Mouse (Mus musculus) kidney, postnatal 36 days (tissue): ENCODE measurements around the gene Ykt6.
"Not testable (repeated sequence)": the region's sequence is repeated elsewhere in the genome, so short reads cannot be mapped to it uniquely, and the experiment has no call there.

Source experiments
- DNase-seq, 2 experiments: peaks; one replicate each; pipeline ENCODE4 v3.0.0; 2021 to 2022; ENCODE audit warnings: mixed read lengths in 2 of 2

The Ykt6 gene

DNA sequence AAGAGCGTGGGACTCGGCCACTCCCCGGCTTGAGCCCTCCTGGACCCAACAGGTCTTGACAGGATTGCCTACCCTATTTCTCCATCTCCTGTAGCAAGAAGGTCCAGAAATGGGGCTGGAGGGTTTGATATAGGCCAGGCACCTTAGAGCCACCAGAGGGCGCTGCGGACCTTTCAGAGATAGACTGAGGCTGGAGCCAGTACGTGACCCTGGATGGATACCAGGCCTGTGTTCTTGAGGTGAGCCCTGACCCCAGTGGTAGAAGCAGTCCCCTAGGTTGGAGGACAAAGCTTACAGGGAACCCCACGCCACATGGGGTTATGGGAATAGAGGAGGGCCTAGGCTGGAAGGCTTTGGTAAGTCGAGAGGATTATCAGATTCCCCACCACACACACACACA, 40.5 kb downstream of the Ykt6 start:
- DNase-seq = peak; percentile 86 to 95

DNA sequence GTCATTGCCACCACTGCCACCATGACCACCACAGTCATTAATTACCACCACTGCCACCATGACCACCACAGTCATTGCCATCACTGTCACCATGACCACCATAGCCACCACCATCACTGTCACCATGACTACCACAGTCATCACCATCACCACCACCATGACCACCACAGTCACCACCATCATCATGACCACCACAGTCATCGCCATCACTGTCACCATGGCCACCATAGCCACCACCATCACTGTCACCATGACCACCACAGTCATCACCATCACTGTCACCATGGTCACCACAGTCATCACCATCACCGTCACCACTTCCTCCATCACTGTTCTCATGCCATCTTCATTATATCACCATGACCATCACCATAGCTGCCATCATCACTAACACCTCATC, 43.0 kb downstream of the Ykt6 start:
- no peak for DNase-seq

DNA sequence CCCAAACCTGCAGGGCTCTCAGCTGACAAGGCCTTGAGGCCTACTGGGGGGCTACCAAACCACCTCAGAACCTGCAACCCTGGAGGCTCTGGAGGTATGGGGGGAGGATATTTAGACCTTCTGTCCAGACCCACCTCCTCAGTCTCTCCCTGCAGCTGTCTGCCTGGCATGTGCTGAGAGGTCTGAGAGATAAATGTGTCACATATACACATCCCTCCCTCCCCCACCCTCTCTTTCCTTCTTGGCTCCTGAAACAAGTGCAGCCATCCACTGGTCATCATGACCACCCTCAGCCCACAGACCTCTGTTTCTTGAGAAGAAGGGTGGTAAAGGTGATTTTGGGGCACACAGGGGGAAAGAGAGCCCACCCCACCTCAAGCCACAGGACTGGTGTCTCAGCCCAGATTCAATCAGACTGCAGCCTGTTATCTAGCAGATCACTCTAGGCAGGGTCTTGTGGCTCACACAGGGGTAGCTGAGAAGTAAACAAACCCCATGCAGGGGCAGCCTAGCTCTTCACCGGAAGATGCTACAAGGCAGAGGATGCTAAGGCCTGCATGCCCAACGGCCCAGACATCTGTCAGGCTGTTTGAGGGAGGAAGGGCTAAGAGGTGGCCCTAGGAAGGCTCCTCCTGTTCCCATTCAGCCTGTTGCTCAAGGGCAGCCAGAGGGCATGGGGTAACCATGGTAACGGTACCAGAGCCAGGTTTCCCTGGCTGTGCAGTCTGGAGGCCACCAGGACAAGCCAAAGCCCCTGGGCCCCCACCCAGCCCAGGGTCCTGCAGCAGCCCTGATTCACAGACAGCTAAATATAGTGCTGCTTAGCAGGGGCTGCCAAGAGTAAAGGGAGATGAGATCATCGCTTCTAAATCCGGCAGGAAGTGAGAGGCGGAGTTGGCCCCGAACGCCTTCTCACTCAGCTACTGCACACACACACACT, 44.6 kb downstream of the Ykt6 start:
- peak; percentile 78 to 87 for DNase-seq

DNA sequence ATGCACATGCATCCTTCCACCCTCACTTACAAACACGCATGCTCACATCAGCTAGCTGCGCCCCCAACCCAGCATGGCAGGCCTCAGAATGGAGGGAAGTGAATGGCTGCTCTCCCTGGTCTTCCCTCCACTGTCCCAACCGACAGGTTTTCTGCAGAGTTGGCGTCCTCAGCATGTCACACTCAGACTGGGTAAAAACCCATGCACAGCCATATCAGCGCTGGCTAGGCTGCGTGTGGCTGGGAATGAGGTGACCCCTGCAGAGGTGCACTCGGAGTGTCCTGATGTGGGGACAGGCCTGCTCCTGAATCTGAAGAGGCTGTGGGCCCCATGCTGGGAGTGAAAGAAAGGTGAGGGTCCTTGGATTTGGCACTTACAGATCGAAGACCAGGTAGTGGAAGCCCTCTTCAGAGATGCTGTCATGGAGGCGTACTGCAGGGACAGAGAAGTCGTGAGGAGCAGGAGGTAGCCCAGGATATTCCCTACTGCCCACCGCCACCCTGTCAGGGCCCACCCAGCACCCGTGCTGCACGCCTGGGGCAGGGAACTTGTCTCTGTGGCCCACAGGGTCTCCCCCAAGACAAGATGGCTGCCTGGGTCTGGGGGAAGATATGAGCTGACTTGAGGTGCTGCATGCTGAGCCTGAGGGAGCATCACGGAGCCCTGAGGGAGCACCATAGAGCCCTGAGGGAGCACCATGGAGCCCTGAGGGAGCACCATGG, 45.6 kb downstream of the Ykt6 start:
- DNase-seq = no peak

DNA sequence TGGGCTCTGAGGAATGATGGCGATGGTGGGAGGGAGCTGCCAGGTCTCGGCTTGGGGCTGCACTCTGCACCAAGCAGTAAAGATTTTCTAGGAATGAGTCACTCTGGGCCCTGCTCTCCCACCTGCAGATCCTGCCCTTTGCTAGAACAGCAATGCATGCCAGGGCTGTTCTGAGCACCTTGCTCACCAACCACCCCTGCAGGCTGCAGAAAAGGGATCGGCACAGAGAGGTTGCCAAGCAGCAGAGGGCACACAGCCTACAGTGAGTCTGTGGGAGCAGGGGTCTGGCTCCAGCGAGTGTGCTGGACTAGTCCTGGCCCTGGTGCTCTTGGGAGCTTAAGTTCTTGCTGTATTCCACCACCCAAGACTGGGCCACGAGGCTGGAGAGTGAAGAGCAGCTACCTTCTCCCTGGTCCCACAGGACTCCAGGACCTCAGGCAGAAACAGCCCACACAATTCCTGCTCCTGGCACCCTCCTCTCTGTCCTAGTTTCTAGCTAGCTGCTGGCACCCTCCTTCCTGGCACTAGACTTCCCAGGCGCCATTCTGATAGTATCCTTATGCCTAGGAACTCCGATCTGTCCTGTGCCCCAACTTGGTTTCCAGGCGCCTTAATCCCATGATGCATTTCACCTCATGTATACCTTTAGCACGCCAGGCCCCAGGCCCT, 46.6 kb downstream of the Ykt6 start:
- no peak for DNase-seq

DNA sequence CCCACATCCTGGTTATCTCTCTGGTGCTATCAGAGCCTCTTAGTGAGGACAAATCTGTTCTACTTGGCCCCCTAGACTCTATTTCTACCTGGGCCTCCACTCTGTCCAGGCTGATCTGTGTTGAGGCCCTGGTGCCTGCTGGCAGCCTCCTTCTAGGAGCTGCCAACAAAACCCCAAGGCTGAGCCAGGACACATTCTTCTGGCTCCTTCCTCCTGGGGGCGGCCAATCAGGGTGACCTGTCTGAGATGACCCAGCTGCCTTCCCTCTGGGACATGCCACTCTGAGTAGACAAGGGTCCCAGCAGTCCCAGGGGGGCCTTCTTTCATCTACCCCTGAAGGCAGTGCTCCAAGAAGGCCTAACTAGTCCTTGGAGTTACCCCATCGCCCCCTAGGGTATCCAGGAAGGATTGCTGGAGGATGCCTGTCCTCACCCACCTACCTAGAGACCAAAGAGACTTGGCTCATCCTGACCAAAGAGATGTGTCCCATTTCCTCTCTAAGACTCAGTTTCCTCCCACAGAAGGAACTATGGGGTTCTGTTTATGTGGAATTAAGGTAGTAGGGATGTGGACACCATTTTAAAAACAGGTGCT, 47.6 kb downstream of the Ykt6 start:
- peak in 1 of 2 experiments; percentile 9 for DNase-seq

DNA sequence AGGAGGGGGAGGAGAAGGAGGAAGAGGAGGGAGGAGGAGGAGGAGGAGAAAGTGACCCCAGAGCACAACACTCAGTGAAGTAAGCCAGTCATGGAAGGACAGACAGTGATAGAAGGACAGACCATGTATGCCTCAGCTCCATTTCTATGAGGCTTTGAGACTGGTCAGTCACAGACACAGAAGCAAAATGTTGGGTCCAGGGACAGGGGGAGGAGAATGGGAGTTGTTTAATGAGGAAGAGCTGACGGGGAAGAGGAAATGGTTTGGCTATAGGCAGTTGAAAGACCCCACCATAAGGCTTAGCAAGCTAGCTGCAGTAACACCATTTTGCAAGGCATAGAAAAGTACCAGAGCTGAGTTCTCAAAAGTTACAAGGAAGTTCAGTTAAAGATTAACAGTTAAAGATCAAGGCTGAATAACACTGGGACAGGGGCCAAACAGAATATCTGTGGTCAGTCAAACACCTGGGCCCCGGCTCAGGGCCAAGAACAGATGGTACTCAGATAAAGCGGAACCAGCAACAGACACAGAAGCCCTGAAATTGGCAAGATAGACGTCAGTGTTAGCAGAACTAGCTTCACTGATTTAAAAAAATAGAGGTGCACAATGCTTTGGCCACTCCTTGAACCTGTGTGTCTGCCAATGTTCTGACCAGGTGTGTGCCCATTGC, 50.0 kb downstream of the Ykt6 start:
- not testable (repeated sequence) for DNase-seq

DNA sequence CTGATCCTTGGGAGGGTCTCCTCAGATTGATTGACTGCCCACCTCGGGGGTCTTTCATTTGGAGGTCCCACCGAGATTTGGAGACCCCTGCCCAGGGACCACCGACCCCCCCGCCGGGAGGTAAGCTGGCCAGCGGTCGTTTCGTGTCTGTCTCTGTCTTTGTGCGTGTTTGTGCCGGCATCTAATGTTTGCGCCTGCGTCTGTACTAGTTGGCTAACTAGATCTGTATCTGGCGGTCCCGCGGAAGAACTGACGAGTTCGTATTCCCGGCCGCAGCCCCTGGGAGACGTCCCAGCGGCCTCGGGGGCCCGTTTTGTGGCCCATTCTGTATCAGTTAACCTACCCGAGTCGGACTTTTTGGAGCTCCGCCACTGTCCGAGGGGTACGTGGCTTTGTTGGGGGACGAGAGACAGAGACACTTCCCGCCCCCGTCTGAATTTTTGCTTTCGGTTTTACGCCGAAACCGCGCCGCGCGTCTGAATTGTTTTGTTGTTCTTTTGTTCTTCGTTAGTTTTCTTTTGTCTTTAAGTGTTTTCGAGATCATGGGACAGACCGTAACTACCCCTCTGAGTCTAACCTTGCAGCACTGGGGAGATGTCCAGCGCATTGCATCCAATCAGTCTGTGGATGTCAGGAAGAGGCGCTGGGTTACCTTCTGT, 51.0 kb downstream of the Ykt6 start:
- not testable (repeated sequence) for DNase-seq

DNA sequence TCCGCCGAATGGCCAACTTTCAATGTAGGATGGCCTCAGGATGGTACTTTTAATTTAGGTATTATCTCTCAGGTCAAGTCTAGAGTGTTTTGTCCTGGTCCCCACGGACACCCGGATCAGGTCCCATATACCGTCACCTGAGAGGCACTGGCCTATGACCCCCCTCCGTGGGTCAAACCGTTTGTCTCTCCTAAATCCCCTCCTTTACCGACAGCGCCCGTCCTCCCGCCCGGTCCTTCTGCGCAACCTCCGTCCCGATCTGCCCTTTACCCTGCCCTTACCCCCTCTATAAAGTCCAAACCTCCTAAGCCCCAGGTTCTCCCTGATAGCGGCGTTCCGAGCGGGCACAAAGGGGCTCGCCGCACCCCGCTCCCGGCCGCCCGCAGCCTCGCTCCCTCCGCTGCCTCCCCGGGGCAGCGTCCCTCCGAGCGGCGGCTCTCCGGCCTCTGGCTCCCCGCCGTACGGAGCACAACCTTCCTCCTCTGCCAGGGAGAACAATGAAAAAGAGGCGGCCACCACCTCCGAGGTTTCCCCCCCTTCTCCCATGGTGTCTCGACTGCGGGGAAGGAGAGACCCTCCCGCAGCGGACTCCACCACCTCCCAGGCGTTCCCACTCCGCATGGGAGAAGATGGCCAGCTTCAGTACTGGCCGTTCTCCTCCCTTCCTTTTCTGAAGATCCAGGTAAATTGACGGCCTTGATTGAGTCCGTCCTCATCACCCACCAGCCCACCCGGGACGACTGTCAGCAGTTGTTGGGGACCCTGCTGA, 51.7 kb downstream of the Ykt6 start:
- DNase-seq = peak; percentile 21 to 30

DNA sequence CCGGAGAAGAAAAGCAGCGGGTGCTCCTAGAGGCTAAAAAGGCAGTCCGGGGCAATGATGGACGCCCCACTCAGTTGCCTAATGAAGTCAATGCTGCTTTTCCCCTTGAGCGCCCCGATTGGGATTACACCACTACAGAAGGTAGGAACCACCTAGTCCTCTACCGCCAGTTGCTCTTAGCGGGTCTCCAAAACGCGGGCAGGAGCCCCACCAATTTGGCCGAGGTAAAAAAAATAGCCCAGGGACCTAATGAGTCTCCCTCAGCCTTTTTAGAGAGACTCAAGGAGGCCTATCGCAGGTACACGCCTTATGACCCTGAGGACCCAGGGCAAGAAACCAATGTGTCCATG, 52.3 kb downstream of the Ykt6 start:
- not testable (repeated sequence) for DNase-seq

DNA sequence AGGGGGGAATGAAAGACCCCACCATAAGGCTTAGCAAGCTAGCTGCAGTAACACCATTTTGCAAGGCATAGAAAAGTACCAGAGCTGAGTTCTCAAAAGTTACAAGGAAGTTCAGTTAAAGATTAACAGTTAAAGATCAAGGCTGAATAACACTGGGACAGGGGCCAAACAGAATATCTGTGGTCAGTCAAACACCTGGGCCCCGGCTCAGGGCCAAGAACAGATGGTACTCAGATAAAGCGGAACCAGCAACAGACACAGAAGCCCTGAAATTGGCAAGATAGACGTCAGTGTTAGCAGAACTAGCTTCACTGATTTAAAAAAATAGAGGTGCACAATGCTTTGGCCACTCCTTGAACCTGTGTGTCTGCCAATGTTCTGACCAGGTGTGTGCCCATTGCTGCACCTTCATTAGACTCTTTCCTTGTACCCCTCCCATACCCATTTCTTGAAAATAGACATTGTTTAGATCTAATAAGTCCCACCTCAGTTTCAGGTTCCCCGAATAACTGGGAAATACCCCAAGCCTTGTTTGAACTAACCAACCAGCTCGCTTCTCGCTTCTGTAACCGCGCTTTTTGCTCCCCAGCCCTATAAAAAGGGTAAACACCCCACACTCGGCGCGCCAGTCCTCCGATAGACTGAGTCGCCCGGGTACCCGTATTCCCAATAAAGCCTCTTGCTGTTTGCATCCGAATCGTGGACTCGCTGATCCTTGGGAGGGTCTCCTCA, 55.4 kb downstream of the Ykt6 start:
- DNase-seq = not testable (repeated sequence)

DNA sequence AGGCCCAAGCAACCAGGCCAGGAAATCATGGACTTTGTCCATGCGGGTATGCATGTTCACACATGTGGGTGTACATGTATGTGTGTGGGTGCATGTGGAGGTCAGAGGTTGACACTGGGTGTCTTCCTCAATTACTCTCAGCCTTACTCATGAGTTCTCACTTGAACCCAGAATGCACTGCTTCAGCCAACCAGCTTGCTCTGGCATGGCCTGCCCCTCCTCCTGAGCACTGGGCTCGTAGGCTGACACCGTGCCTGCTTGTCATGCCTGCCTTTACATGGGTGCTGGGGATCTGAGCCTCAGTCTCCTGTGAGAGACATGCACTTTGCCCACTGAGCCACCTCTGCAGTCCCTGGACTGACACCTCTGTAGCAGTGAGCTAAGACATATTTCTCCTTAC, 56.4 kb downstream of the Ykt6 start:
- no peak for DNase-seq

DNA sequence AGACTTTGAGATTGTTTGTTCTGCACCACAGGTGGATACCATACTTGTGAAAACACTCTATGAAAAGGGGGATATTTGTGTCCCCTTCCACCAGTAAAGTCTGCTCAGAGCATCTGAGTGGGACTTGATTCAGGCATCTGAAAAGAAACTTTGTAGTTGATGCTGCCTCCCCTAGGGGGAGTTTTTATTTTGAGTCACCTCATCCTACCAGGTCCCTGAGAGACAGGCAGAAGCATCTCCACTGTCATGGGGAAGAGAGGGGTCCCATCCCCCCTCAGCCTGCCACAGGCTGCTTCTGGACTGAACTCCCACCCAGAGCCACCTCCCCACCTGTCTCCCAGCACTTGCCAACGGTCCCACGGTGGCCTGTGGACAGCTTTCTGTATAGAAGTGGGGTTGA, 57.9 kb downstream of the Ykt6 start:
- no peak for DNase-seq

DNA sequence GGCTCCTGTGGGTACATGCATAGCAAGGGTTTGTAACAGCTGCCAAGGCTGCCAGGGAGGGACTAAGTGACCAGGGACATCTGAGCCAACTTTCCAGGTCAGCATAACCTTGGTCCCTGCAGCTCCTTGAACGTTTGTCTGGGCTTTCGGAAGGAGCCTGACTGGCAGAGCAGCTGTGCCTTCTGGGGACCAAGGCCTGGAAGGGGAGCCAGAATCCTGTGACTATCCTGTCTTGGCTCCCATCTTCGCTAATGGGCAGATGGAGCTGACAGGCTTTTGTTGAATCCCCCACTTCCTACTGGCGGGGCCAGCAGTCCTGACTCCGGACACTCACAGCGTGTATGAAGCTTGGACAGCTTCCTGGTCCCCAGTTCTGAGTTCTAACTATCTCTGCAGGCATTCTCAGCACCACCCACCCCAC, 59.5 kb downstream of the Ykt6 start:
- no peak for DNase-seq

DNA sequence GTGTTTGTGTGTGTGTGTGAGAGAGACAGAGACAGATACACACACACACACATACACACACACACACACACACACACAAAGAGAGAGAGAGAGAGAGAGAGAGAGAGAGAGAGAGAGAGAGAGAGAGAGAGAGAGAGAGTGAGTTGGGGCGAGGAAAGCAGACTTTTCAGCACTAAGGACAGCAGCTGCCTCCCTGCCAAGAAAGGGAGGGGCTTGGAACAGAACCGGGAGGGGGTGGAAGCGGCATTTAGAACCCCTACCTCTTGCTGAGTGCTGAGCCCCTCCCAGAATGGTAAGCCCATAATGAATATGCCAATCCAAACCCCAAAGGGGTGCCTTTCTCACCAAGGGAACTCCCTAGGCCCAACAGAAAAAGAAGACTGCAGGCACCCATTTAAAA, 60.9 kb downstream of the Ykt6 start:
- peak in 1 of 2 experiments; percentile 45 for DNase-seq

DNA sequence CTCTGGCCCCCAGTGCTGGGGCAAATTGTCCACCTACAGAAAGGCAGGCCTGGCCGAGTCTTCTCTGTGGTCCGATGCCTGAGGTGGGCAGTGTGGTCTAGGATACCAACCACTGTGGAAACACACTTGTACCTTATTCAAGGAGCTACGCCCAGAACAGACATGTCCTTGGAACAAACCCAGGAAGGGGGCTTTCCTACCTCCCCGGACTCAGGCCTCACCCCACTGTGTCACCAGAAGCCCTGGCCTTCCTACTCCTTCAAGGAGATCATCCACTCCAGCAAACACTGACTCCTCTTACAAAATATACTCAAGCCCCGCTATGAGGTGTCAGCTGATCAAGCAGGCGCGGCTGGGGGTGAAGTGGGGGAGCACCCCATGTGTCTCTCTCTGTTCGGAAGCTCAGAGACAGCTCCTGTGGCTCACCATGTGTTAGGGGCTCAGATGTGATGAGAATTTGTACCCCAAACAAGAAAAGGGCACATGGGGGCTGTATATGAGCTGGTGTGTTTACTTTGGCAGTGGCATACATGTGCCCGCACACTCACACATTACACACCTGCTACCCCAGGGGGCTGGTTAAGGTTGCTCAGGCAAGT, 61.4 kb downstream of the Ykt6 start:
- no peak for DNase-seq
